Mouse (Mus musculus) mesoderm, embryonic 11.5 days (tissue): ENCODE measurements around the gene Rapgef3.

ENCODE experiments used
- DNase-seq: peaks from one replicate; pipeline ENCODE4 v3.0.0-alpha.2; 2012; ENCODE audit warnings: low read depth, low spot score

The Rapgef3 gene

GRCm38 (mm10) chr15:97746278-97746677 is 21.5 kb downstream of the Rapgef3 start:
- DNase-seq: no peak

GRCm38 (mm10) chr15:97745331-97745730 is 22.4 kb downstream of the Rapgef3 start:
- no peak for DNase-seq

GRCm38 (mm10) chr15:97744930-97745329 is 22.8 kb downstream of the Rapgef3 start:
- DNase-seq: no peak

- DNase-seq: no peak
Observed at GRCm38 (mm10) chr15:97743961-97744525, 23.7 kb downstream of the Rapgef3 start.

- no peak for DNase-seq
Observed at GRCm38 (mm10) chr15:97743210-97743609, 24.6 kb downstream of the Rapgef3 start.

- no peak for DNase-seq
Observed at GRCm38 (mm10) chr15:97742600-97742999, 25.2 kb downstream of the Rapgef3 start.

GRCm38 (mm10) chr15:97742074-97742473 is 25.7 kb downstream of the Rapgef3 start:
- no peak for DNase-seq

- no peak for DNase-seq
Observed at GRCm38 (mm10) chr15:97741662-97742061, 26.1 kb downstream of the Rapgef3 start.

GRCm38 (mm10) chr15:97740283-97740732 is 27.5 kb downstream of the Rapgef3 start:
- DNase-seq: no peak

GRCm38 (mm10) chr15:97738923-97739322 is 28.8 kb downstream of the Rapgef3 start:
- DNase-seq: no peak

- no peak for DNase-seq
Observed at GRCm38 (mm10) chr15:97731988-97732387, 35.8 kb downstream of the Rapgef3 start.

- DNase-seq: no peak
Observed at GRCm38 (mm10) chr15:97731111-97731510, 36.7 kb downstream of the Rapgef3 start, which contains the start of gene Endou. Gene Endou (minus strand): TSS chr15:97731339.

- DNase-seq: no peak
Observed at GRCm38 (mm10) chr15:97730365-97730764, 37.4 kb downstream of the Rapgef3 start.

- no peak for DNase-seq
Observed at GRCm38 (mm10) chr15:97728804-97729203, 39.0 kb downstream of the Rapgef3 start.

- no peak for DNase-seq
Observed at GRCm38 (mm10) chr15:97728394-97728793, 39.4 kb downstream of the Rapgef3 start.

GRCm38 (mm10) chr15:97727520-97727919 is 40.3 kb downstream of the Rapgef3 start:
- DNase-seq: no peak

- no peak for DNase-seq
Observed at GRCm38 (mm10) chr15:97727048-97727447, 40.7 kb downstream of the Rapgef3 start.

- DNase-seq: no peak
Observed at GRCm38 (mm10) chr15:97726310-97726709, 41.5 kb downstream of the Rapgef3 start.

GRCm38 (mm10) chr15:97725198-97725785 is 42.5 kb downstream of the Rapgef3 start:
- no peak for DNase-seq

GRCm38 (mm10) chr15:97724346-97725197 is 43.2 kb downstream of the Rapgef3 start:
- DNase-seq: no peak

GRCm38 (mm10) chr15:97723536-97724345 is 44.0 kb downstream of the Rapgef3 start:
- DNase-seq: no peak
